Mouse (Mus musculus): ENCODE data around the gene Cnr1. TPM values are rescaled to one million over a fixed set of nuclear protein-coding genes. Genes with fewer than 3 reads are reported as not detected.

Cnr1 gene
- total and polyA plus RNA-seq, 2 experiments = not detected

GRCm38 (mm10) chr4:33970726-33971125 lies 46.3 kb downstream of the Cnr1 start:
- no peaks in the 10 kb centered on the region for H3K79me2 ChIP-seq (ENCODE audit: control insufficient read depth, insufficient read depth, low read length)
- no peak for DNase-seq (ENCODE audit: extremely low read depth, low read depth, low spot score)
- TF ChIP-seq CTCF (IDR thresholded peaks at IDR 0.05; ENCODE audit: low read depth, low read length) (no peak), POLR2A (IDR thresholded peaks at IDR 0.05; ENCODE audit: extremely low read depth, insufficient read depth, low read length) (no peak)
- no peaks in the 10 kb centered on the region for H3K27me3 ChIP-seq (ENCODE audit: control insufficient read depth, insufficient read depth, low read length)
- no peak overlapping the region for H3K27ac ChIP-seq (replicated peaks; ENCODE audit: insufficient read depth, low read depth, low read length)
- H3K4me3 ChIP-seq (ENCODE audit: insufficient read depth, low read depth, low read length) = no peak overlapping the region
- 87% methylated on average over 3 of the region's 3 CpGs for WGBS
- no peaks in the 10 kb centered on the region for H3K4me1 ChIP-seq (ENCODE audit: control insufficient read depth, insufficient read depth, low read length)
- H3K9ac ChIP-seq (ENCODE audit: low read depth, low read length) = no peak overlapping the region
- H3K36me3 ChIP-seq (ENCODE audit: control insufficient read depth, insufficient read depth, low read length) = no peaks in the 10 kb centered on the region

GRCm38 (mm10) chr4:33988466-33989089 lies 64.2 kb downstream of the Cnr1 start:
- no peak for DNase-seq (ENCODE audit: extremely low read depth, low read depth, low spot score)
- no peak for TF ChIP-seq POLR2A (IDR thresholded peaks at IDR 0.05; ENCODE audit: extremely low read depth, insufficient read depth, low read length)
- TF ChIP-seq CTCF (IDR thresholded peaks at IDR 0.05; ENCODE audit: low read depth, low read length) = no peak
- Histone ChIP-seq H3K27me3 (ENCODE audit: control insufficient read depth, insufficient read depth, low read length) (no peaks in the 10 kb centered on the region), H3K27ac (replicated peaks; ENCODE audit: insufficient read depth, low read depth, low read length) (no peak overlapping the region), H3K4me3 (ENCODE audit: insufficient read depth, low read depth, low read length) (no peak overlapping the region), H3K9ac (ENCODE audit: low read depth, low read length) (no peak overlapping the region), H3K79me2 (ENCODE audit: control insufficient read depth, insufficient read depth, low read length) (no peaks in the 10 kb centered on the region), H3K36me3 (ENCODE audit: control insufficient read depth, insufficient read depth, low read length) (no peaks in the 10 kb centered on the region), H3K4me1 (ENCODE audit: control insufficient read depth, insufficient read depth, low read length) (no peaks in the 10 kb centered on the region)
- 74% methylated on average over 5 of the region's 5 CpGs for WGBS

GRCm38 (mm10) chr4:33992687-33993086 lies 68.3 kb downstream of the Cnr1 start:
- no peaks in the 10 kb centered on the region for H3K4me1 ChIP-seq (ENCODE audit: control insufficient read depth, insufficient read depth, low read length)
- DNase-seq (ENCODE audit: extremely low read depth, low read depth, low spot score) = no peak
- no peak overlapping the region for H3K4me3 ChIP-seq (ENCODE audit: insufficient read depth, low read depth, low read length)
- H3K27me3 ChIP-seq (ENCODE audit: control insufficient read depth, insufficient read depth, low read length) = no peaks in the 10 kb centered on the region
- no peaks in the 10 kb centered on the region for H3K79me2 ChIP-seq (ENCODE audit: control insufficient read depth, insufficient read depth, low read length)
- no peak overlapping the region for H3K27ac ChIP-seq (replicated peaks; ENCODE audit: insufficient read depth, low read depth, low read length)
- 70% methylated on average over 3 of the region's 3 CpGs for WGBS
- no peak for TF ChIP-seq POLR2A (IDR thresholded peaks at IDR 0.05; ENCODE audit: extremely low read depth, insufficient read depth, low read length)
- no peak for TF ChIP-seq CTCF (IDR thresholded peaks at IDR 0.05; ENCODE audit: low read depth, low read length)
- no peak overlapping the region for H3K9ac ChIP-seq (ENCODE audit: low read depth, low read length)
- H3K36me3 ChIP-seq (ENCODE audit: control insufficient read depth, insufficient read depth, low read length) = no peaks in the 10 kb centered on the region

- H3K4me1 ChIP-seq (ENCODE audit: control insufficient read depth, insufficient read depth, low read length) = no peaks in the 10 kb centered on the region
- DNase-seq (ENCODE audit: extremely low read depth, low read depth, low spot score) = no peak
- H3K36me3 ChIP-seq (ENCODE audit: control insufficient read depth, insufficient read depth, low read length) = no peaks in the 10 kb centered on the region
- no peak overlapping the region for H3K9ac ChIP-seq (ENCODE audit: low read depth, low read length)
- H3K79me2 ChIP-seq (ENCODE audit: control insufficient read depth, insufficient read depth, low read length) = no peaks in the 10 kb centered on the region
- H3K4me3 ChIP-seq (ENCODE audit: insufficient read depth, low read depth, low read length) = no peak overlapping the region
- no peaks in the 10 kb centered on the region for H3K27me3 ChIP-seq (ENCODE audit: control insufficient read depth, insufficient read depth, low read length)
- TF ChIP-seq CTCF (IDR thresholded peaks at IDR 0.05; ENCODE audit: low read depth, low read length) = no peak
- no peak for TF ChIP-seq POLR2A (IDR thresholded peaks at IDR 0.05; ENCODE audit: extremely low read depth, insufficient read depth, low read length)
- H3K27ac ChIP-seq (replicated peaks; ENCODE audit: insufficient read depth, low read depth, low read length) = no peak overlapping the region
These were observed 72.0 kb downstream of the Cnr1 start for GRCm38 (mm10) chr4:33996382-33996781.

Other genes starting within 250 kb of the Cnr1 start
- 0.09 TPM in 1 of 2 replicates, not detected in the other for gene Spaca1, start 125.6 kb downstream of the Cnr1 start, total RNA-seq (2014; rRNA removed)
- not detected in 2 replicates for gene Spaca1, start 125.6 kb downstream of the Cnr1 start, polyA plus RNA-seq (2012; rRNA removed)

Data from liver, adult 2 months (tissue).